Mouse (Mus musculus): ENCODE results near the gene Atp6v0a2.

- TF ChIP-seq CTCF (IDR thresholded peaks at IDR 0.05; ENCODE audit: borderline replicate concordance, insufficient read depth, low read length): no peak
- no peak for TF ChIP-seq POLR2A (IDR thresholded peaks at IDR 0.05; ENCODE audit: low read depth, low read length)
Measured at GRCm38 (mm10) chr5:124713741-124714140, 85.4 kb downstream of the Atp6v0a2 start.
